Mouse (Mus musculus) stomach, embryonic 15.5 days (tissue): ENCODE data around the gene Sfxn2. TPM values are rescaled to one million over a fixed set of nuclear protein-coding genes. Genes with fewer than 3 reads are reported as not detected.

Experiments used
- ATAC-seq: fragments of 200-750 bp; cut with Nextera tagmentation; 2 replicates; pipeline ENCODE4 v1.8.0; 2017; ENCODE audit warnings: low read depth, moderate number of reproducible peaks, moderate TSS enrichment; ENCODE audit not compliant: insufficient read depth, low FRiP score
- H3K27ac ChIP-seq: fragments of 300-500 bp; sonication (generic); 2 replicates; pipeline ENCODE4 v1.5.1; 2015; ENCODE audit warnings: mild to moderate bottlenecking, inconsistent platforms
- H3K27me3 ChIP-seq: fragments of 300-500 bp; sonication (generic); replicated peaks from 2 replicates; pipeline ENCODE4 v1.6.1; 2015; ENCODE audit warnings: inconsistent platforms
- H3K36me3 ChIP-seq: fragments of 300-500 bp; sonication (generic); 2 replicates; pipeline ENCODE4 v1.6.1; 2015; ENCODE audit warnings: inconsistent platforms
- H3K4me1 ChIP-seq: fragments of 300-500 bp; sonication (generic); 2 replicates; pipeline ENCODE4 v1.6.1; 2015; ENCODE audit warnings: inconsistent platforms
- H3K4me2 ChIP-seq: fragments of 300-500 bp; sonication (generic); 2 replicates; pipeline ENCODE4 v1.6.1; 2015; ENCODE audit warnings: mild to moderate bottlenecking, inconsistent platforms
- H3K4me3 ChIP-seq: fragments of 300-500 bp; sonication (generic); replicated peaks from 2 replicates; pipeline ENCODE4 v1.5.1; 2015; ENCODE audit warnings: inconsistent platforms
- H3K9ac ChIP-seq: fragments of 300-500 bp; sonication (generic); 2 replicates; pipeline ENCODE4 v1.6.1; 2015; ENCODE audit warnings: inconsistent platforms
- H3K9me3 ChIP-seq: fragments of 300-500 bp; sonication (generic); 2 replicates; pipeline ENCODE4 v1.6.1; 2016; ENCODE audit warnings: inconsistent platforms
- WGBS: fragments of 180-500 bp; shearing (Covaris S2); methylation state at CpG from one replicate; pipeline ENCODE4 v1.1.7; 2015; 5-methylcytosine and 5-hydroxymethylcytosine counted together
- polyA plus RNA-seq: library from polyadenylated mRNA; unstranded; fragments of >200 nt; fragmentation: Nextera tagmentation; extraction: Ambion mirVana; gene quantifications from 2 replicates; pipeline ENCODE4 v1.2.1, GENCODE M21; 2015

Gene Sfxn2
- polyA plus RNA-seq, 1 experiment from 2014 or later, result 21.9 TPM

DNA sequence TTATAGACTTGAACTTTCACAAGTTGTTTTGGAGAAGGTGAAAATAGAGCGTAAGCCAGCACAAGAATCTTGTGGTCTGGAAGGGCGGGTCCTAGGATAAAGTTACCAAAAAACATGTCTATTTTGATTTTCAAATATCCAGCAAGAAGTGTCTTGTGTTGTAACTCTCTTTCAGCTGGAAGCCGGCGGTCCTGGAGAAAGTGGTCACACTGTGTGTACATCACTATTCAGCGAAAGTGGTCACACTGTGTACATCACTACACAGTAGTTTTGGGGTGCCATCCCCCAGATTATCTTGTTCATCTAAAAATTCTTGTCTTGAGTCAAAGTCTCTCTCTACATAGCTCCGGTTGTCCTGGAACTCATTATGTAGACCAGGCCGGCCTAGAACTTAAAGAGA is 35.0 kb downstream of the Sfxn2 start:
- ATAC-seq, result no peak
- WGBS, result 96% methylated on average over 7 of the region's 7 CpGs

DNA sequence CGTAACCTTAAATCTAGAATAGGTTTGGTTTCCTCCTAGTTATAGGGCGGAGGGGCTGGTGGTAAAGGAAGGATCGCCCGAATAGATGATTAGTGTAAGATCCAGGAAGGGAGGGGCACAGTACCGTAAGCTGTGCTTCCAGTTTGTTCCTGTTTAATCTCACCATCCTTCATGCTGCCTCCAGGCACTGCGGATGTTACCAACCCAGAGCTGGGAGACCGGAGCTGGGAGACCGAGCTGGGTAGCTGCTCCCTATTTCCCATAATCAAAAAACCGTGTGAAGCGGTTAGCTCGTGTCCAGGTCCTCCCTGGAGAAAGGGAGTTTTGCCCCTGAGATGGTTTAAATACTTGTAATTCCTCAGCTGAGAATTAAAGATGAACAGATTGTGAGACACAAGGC is 43.2 kb downstream of the Sfxn2 start:
- 64% methylated on average over 11 of the region's 11 CpGs for WGBS
- H3K4me3 ChIP-seq, result no peak overlapping the region
- ATAC-seq, result no peak
- no peaks in the 10 kb centered on the region for H3K36me3 ChIP-seq
- no peaks in the 10 kb centered on the region for H3K9me3 ChIP-seq
- no peaks in the 10 kb centered on the region for H3K27me3 ChIP-seq
- no peak overlapping the region for H3K4me2 ChIP-seq
- peaks cover 32% of the 10 kb centered on the region for H3K4me1 ChIP-seq
- H3K9ac ChIP-seq, result no peak overlapping the region
- no peak overlapping the region for H3K27ac ChIP-seq

More for the DNA sequence above, 35.0 kb downstream of the Sfxn2 start:
- no peaks in the 10 kb centered on the region for H3K27me3 ChIP-seq
- H3K4me2 ChIP-seq, result no peak overlapping the region
- H3K9ac ChIP-seq, result no peak overlapping the region
- peaks cover 8% of the 10 kb centered on the region for H3K4me1 ChIP-seq
- H3K36me3 ChIP-seq, result peaks cover 9% of the 10 kb centered on the region; the same call in 1 of the 2 replicates
- no peak overlapping the region for H3K4me3 ChIP-seq
- H3K27ac ChIP-seq, result no peak overlapping the region
- H3K9me3 ChIP-seq, result no peaks in the 10 kb centered on the region

- 76% methylated on average over 8 of the region's 8 CpGs for whole genome bisulfite sequencing
- Histone ChIP-seq H3K9ac (no peak overlapping the region), H3K4me2 (no peak overlapping the region), H3K27me3 (no peaks in the 10 kb centered on the region), H3K4me3 (no peak overlapping the region), H3K27ac (no peak overlapping the region), H3K36me3 (no peaks in the 10 kb centered on the region), H3K9me3 (no peaks in the 10 kb centered on the region), H3K4me1 (peaks cover 36% of the 10 kb centered on the region)
- ATAC-seq, result no peak
These were observed 44.2 kb downstream of the Sfxn2 start for GRCm38 (mm10) chr19:46617361-46617760.

- Histone ChIP-seq H3K27ac (peak overlapping the region; percentile 35), H3K9ac (no peak overlapping the region), H3K4me1 (peaks cover 43% of the 10 kb centered on the region), H3K9me3 (no peaks in the 10 kb centered on the region), H3K27me3 (no peaks in the 10 kb centered on the region), H3K4me2 (no peak overlapping the region), H3K36me3 (no peaks in the 10 kb centered on the region), H3K4me3 (no peak overlapping the region)
- no peak for ATAC-seq
- WGBS, result 49% methylated on average over 9 of the region's 9 CpGs
These were observed 45.2 kb downstream of the Sfxn2 start for GRCm38 (mm10) chr19:46618322-46618721.

DNA sequence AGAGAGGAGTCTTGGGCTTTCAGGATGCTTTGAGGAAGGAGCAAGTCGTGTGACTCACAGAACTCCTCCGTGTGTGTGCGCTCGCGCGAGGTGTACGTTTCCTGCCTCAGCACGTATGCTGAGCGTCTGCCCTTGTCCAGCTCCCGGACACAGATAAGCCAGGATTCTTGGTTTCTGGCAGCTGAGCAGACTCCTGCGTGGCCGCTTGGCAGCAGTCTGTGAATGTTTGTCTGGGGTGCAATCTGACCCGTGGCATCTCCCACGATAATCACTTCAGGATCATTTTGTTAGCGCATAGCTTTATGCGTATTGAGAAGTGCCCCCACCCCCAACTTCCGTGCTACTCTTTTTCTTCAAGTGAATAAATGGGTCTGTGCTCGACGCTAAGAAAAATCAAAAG is 45.8 kb downstream of the Sfxn2 start:
- Histone ChIP-seq H3K9ac (no peak overlapping the region), H3K4me1 (peaks cover 50% of the 10 kb centered on the region), H3K4me3 (no peak overlapping the region), H3K27me3 (no peaks in the 10 kb centered on the region), H3K9me3 (no peaks in the 10 kb centered on the region), H3K27ac (peak overlapping the region; percentile 31), H3K36me3 (no peaks in the 10 kb centered on the region), H3K4me2 (0 out of 2 replicates have a peak overlapping the region, but pooled peaks have one; percentile 2)
- WGBS, result 51% methylated on average over 19 of the region's 19 CpGs
- no peak for ATAC-seq

DNA sequence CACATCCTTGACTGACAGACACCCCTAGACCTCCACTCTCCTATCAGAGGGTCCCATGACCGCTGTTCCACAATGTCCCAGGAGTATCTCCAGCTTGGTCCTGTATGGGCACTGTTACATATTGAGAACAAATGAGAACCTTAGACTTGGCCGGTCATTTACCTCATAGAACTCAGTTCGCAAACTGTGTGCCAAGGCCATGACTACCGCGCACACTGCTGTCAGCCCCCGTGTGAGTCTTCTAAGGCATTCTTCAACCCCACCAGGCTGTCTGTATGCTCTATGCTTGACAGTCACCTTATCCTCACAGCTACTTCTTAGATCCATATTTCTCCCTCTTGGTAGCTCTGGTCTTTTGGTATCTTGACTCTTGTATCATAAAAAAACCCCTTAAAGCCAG is 46.4 kb downstream of the Sfxn2 start:
- Histone ChIP-seq H3K9ac (no peak overlapping the region), H3K4me3 (no peak overlapping the region), H3K9me3 (no peaks in the 10 kb centered on the region), H3K27me3 (no peaks in the 10 kb centered on the region), H3K4me2 (no peak overlapping the region), H3K4me1 (peaks cover 55% of the 10 kb centered on the region), H3K27ac (peak overlapping the region; percentile 31; the same call in 1 of the 2 replicates), H3K36me3 (no peaks in the 10 kb centered on the region)
- 88% methylated on average over 6 of the region's 6 CpGs for WGBS
- ATAC-seq, result no peak

- peaks cover 60% of the 10 kb centered on the region for H3K4me1 ChIP-seq
- H3K4me3 ChIP-seq, result no peak overlapping the region
- H3K27me3 ChIP-seq, result no peaks in the 10 kb centered on the region
- H3K4me2 ChIP-seq, result no peak overlapping the region
- WGBS, result 63% methylated on average over 14 of the region's 14 CpGs
- no peaks in the 10 kb centered on the region for H3K36me3 ChIP-seq
- H3K9ac ChIP-seq, result no peak overlapping the region
- H3K27ac ChIP-seq, result no peak overlapping the region; the same call in 1 of the 2 replicates
- H3K9me3 ChIP-seq, result no peaks in the 10 kb centered on the region
- ATAC-seq, result no peak
These were observed 47.0 kb downstream of the Sfxn2 start for GRCm38 (mm10) chr19:46620016-46620808.

- Histone ChIP-seq H3K4me2 (no peak overlapping the region), H3K27me3 (no peaks in the 10 kb centered on the region), H3K4me1 (peaks cover 60% of the 10 kb centered on the region), H3K36me3 (no peaks in the 10 kb centered on the region), H3K9me3 (no peaks in the 10 kb centered on the region), H3K9ac (no peak overlapping the region), H3K4me3 (no peak overlapping the region), H3K27ac (peak overlapping the region; percentile 84)
- WGBS, result 71% methylated on average over 19 of the region's 19 CpGs
- no peak for ATAC-seq
These were observed 48.3 kb downstream of the Sfxn2 start for GRCm38 (mm10) chr19:46621236-46622183.

GRCm38 (mm10) chr19:46622659-46623193 is 49.6 kb downstream of the Sfxn2 start:
- 24% methylated on average over 12 of the region's 12 CpGs for WGBS
- H3K9ac ChIP-seq, result no peak overlapping the region
- peak overlapping the region; percentile 62 for H3K4me2 ChIP-seq
- no peaks in the 10 kb centered on the region for H3K27me3 ChIP-seq
- no peaks in the 10 kb centered on the region for H3K9me3 ChIP-seq
- H3K36me3 ChIP-seq, result no peaks in the 10 kb centered on the region
- no peak for ATAC-seq
- H3K27ac ChIP-seq, result peak overlapping the region; percentile 84
- H3K4me3 ChIP-seq, result peak overlapping the region; percentile 37
- peaks cover 57% of the 10 kb centered on the region for H3K4me1 ChIP-seq

DNA sequence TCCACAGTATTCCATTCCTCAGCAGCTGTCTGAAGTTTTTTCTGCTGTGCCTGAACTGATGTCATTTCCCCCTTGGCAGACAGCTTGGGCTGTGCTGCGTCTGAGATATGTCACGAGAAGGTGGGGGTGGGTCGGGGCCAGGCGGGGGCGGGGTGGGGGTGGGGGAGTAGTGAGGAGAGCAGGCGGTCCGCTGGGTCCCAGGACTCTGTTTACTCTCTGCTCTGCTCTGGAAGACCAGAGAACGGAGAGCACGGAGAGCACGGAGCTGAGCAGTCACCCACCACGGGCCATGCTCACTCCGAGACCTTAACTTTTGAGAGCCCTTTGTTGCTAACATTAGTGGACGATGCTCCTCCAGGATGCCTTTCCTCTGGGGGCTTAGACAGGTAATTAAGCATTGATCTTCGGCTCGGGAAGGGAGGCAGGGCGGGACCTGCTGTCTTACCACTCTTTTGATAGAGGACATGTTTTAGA is 50.1 kb downstream of the Sfxn2 start:
- Histone ChIP-seq H3K27me3 (no peaks in the 10 kb centered on the region), H3K4me3 (peak overlapping the region; percentile 37), H3K9me3 (no peaks in the 10 kb centered on the region), H3K4me2 (peak overlapping the region; percentile 62), H3K27ac (peak overlapping the region; percentile 84), H3K9ac (no peak overlapping the region), H3K36me3 (no peaks in the 10 kb centered on the region), H3K4me1 (peaks cover 60% of the 10 kb centered on the region)
- ATAC-seq, result peak; percentile 62
- 6% methylated on average over 16 of the region's 16 CpGs for WGBS

GRCm38 (mm10) chr19:46623790-46624772 is 50.9 kb downstream of the Sfxn2 start:
- Histone ChIP-seq H3K9ac (no peak overlapping the region), H3K9me3 (no peaks in the 10 kb centered on the region), H3K4me3 (peak overlapping the region; percentile 37), H3K27me3 (no peaks in the 10 kb centered on the region), H3K27ac (peak overlapping the region; percentile 84), H3K4me1 (peaks cover 56% of the 10 kb centered on the region), H3K4me2 (peak overlapping the region; percentile 62), H3K36me3 (no peaks in the 10 kb centered on the region)
- 29% methylated on average over 19 of the region's 19 CpGs for WGBS
- no peak for ATAC-seq
